Mouse (Mus musculus): ENCODE measurements around the gene Acap3.

Acap3 gene

GRCm38 (mm10) chr4:155891551-155892001, at the start of gene Acap3, which contains the start of gene Pusl1:
Gene Acap3, plus strand, starts transcription at chr4:155891822.
Gene Pusl1, minus strand, starts transcription at chr4:155891781.
- DNase-seq (ENCODE audit: low spot score) = peak; percentile 98

GRCm38 (mm10) chr4:155843231-155843630, 48.4 kb upstream of the Acap3 start:
- no peak for DNase-seq (ENCODE audit: low spot score)

- DNase-seq (ENCODE audit: low spot score) = peak; percentile 91
These were observed 44.6 kb upstream of the Acap3 start, which contains the start of gene Dvl1 for GRCm38 (mm10) chr4:155846871-155847578. Gene Dvl1, plus strand, starts transcription at chr4:155847402.

- DNase-seq (ENCODE audit: low spot score) = peak; percentile 57
These were observed 43.9 kb upstream of the Acap3 start for GRCm38 (mm10) chr4:155847591-155848352.

- no peak for DNase-seq (ENCODE audit: low spot score)
These were observed 43.1 kb upstream of the Acap3 start for GRCm38 (mm10) chr4:155848434-155849095.

GRCm38 (mm10) chr4:155849391-155849790, 42.2 kb upstream of the Acap3 start:
- DNase-seq (ENCODE audit: low spot score) = no peak

- DNase-seq (ENCODE audit: low spot score) = no peak
These were observed 41.7 kb upstream of the Acap3 start for GRCm38 (mm10) chr4:155849792-155850451.

GRCm38 (mm10) chr4:155851368-155851767, 40.3 kb upstream of the Acap3 start:
- no peak for DNase-seq (ENCODE audit: low spot score)

GRCm38 (mm10) chr4:155851951-155852411, 39.6 kb upstream of the Acap3 start:
- no peak for DNase-seq (ENCODE audit: low spot score)

GRCm38 (mm10) chr4:155853421-155853820, 38.2 kb upstream of the Acap3 start:
- DNase-seq (ENCODE audit: low spot score) = no peak

- no peak for DNase-seq (ENCODE audit: low spot score)
These were observed 36.6 kb upstream of the Acap3 start for GRCm38 (mm10) chr4:155854991-155855390.

- DNase-seq (ENCODE audit: low spot score) = no peak
These were observed 35.6 kb upstream of the Acap3 start for GRCm38 (mm10) chr4:155856071-155856470.

GRCm38 (mm10) chr4:155856881-155857280, 34.7 kb upstream of the Acap3 start:
- no peak for DNase-seq (ENCODE audit: low spot score)

GRCm38 (mm10) chr4:155859318-155859717, 32.3 kb upstream of the Acap3 start:
- no peak for DNase-seq (ENCODE audit: low spot score)

- no peak for DNase-seq (ENCODE audit: low spot score)
These were observed 29.8 kb upstream of the Acap3 start for GRCm38 (mm10) chr4:155861787-155862186.

- DNase-seq (ENCODE audit: low spot score) = no peak
These were observed 28.6 kb upstream of the Acap3 start, which contains the start of gene Tas1r3 for GRCm38 (mm10) chr4:155863001-155863400. Gene Tas1r3, minus strand, starts transcription at chr4:155863362.

- no peak for DNase-seq (ENCODE audit: low spot score)
These were observed 22.9 kb upstream of the Acap3 start for GRCm38 (mm10) chr4:155868614-155869298.

- DNase-seq (ENCODE audit: low spot score) = peak; percentile 94
These were observed 22.1 kb upstream of the Acap3 start, which contains the start of the genes Cptp and Ints11 for GRCm38 (mm10) chr4:155869317-155870033. Gene Cptp, minus strand, starts transcription at chr4:155869440. Gene Ints11, plus strand, starts transcription at chr4:155869546.

GRCm38 (mm10) chr4:155871404-155871803, 20.2 kb upstream of the Acap3 start:
- no peak for DNase-seq (ENCODE audit: low spot score)

GRCm38 (mm10) chr4:155883587-155883986, 8.0 kb upstream of the Acap3 start:
- DNase-seq (ENCODE audit: low spot score) = no peak

All from layer of hippocampus, adult 11-12 months (tissue).